28 mouse cellular contexts compared by ENCODE assay signal in the genomic region with DNA sequence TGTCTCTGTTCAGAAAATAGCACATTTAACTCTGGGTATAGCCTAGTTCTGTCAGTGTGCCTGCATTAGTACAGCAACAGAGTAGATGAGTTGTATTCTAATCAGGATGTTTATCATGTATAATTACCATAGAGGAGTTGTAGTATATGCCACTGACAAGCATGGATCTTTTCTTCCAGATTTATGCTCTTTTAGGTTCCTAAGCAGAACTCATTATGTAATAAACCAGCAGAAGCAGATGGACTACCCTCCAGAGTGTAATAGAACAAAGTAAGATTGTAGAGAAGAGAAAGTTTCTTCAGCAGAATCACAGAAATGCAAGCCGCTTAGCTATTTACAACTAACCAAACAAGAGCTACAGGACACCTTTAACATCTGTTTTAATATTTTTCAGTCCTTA.
A peak's percentile ranks its signal among the peaks of the same experiment; 100 is the strongest.
DNase-seq lines count a peak whose midpoint lies in the region; ATAC-seq lines count a peak whose summit lies in the region.
"Had no signal": no experiment of that assay in that cellular context is flagged by ENCODE, and none has a peak within 500 bp of the region (broad histone marks: within the 10 kb centered on the region; RNA-seq: fewer than 3 reads in every experiment).

No protein-coding gene starts in this region.

- H3K27ac ChIP-seq in neural tube, embryonic 15.5 days (replicated peaks): no peak overlapping the region
- H3K27ac ChIP-seq: embryonic facial prominence, embryonic 13.5 days; embryonic facial prominence, embryonic 15.5 days; forebrain, embryonic 10.5 days; forebrain, embryonic 12.5 days had no signal

- H3K27me3 ChIP-seq in neural tube, embryonic 15.5 days (replicated peaks): no peaks in the 10 kb centered on the region
- H3K27me3 ChIP-seq: CH12.LX; embryonic facial prominence, embryonic 13.5 days; embryonic facial prominence, embryonic 15.5 days; forebrain, embryonic 12.5 days; Patski had no signal

- peak; percentile 96 for ATAC-seq in frontal cortex, adult (ENCODE audit: low TSS enrichment)
- ATAC-seq in neural tube, embryonic 15.5 days (ENCODE audit: low FRiP score): no peak
- ATAC-seq: activated CD4-positive, CD25-positive, alpha-beta regulatory T cell, adult 4 months; CD4-positive, CD25-positive, alpha-beta regulatory T cell, adult 4 months; forebrain, embryonic 14.5 days; forebrain, embryonic 16.5 days; Patski had no signal

- DNase-seq in frontal cortex, postnatal 10 days (ENCODE audit: low spot score in 2 of 2): no peak
- peak; percentile 0 for DNase-seq in left cerebral cortex, adult 11 months (ENCODE audit: low spot score)
- DNase-seq in left cerebral cortex, postnatal 4 days: no peak
- DNase-seq: adrenal gland, adult 8-10 months; adrenal gland, postnatal 14 days; adrenal gland, postnatal 36 days; B cell, adult 2 months; cerebellum, adult 11 months; cerebellum, adult 18-20 months; cerebellum, adult 8-10 months; cerebellum, adult 9-11 months; cerebellum, postnatal 14 days; cerebellum, postnatal 36 days; embryo, embryonic 11 days had no signal

- WGBS in neural tube, embryonic 15.5 days: 91% methylated on average over 1 of the region's 1 CpGs

- intact Hi-C loops in left cerebral cortex, postnatal 4 days (cut with DNase I): no loop called here

- H3K4me1 ChIP-seq in neural tube, embryonic 15.5 days: no peaks in the 10 kb centered on the region
- H3K4me1 ChIP-seq: embryonic facial prominence, embryonic 13.5 days; embryonic facial prominence, embryonic 15.5 days; forebrain, embryonic 10.5 days; forebrain, embryonic 12.5 days had no signal

- H3K9me3 ChIP-seq in neural tube, embryonic 15.5 days (replicated peaks): no peaks in the 10 kb centered on the region
- H3K9me3 ChIP-seq: embryonic facial prominence, embryonic 13.5 days; embryonic facial prominence, embryonic 15.5 days; forebrain, embryonic 10.5 days; forebrain, embryonic 12.5 days had no signal

- no peak overlapping the region for H3K9ac ChIP-seq in neural tube, embryonic 15.5 days (replicated peaks)
- H3K9ac ChIP-seq: embryonic facial prominence, embryonic 13.5 days; embryonic facial prominence, embryonic 15.5 days; forebrain, embryonic 12.5 days had no signal

- H3K4me3 ChIP-seq in neural tube, embryonic 15.5 days (replicated peaks): no peak overlapping the region
- H3K4me3 ChIP-seq: embryonic facial prominence, embryonic 13.5 days; embryonic facial prominence, embryonic 15.5 days; erythroblast, embryonic 14.5 days; forebrain, embryonic 10.5 days; forebrain, embryonic 12.5 days had no signal

- H3K36me3 ChIP-seq in neural tube, embryonic 15.5 days: no peaks in the 10 kb centered on the region
- H3K36me3 ChIP-seq: embryonic facial prominence, embryonic 13.5 days; embryonic facial prominence, embryonic 15.5 days; forebrain, embryonic 10.5 days; forebrain, embryonic 12.5 days; G1E had no signal

- H3K4me2 ChIP-seq in neural tube, embryonic 15.5 days: no peak overlapping the region
- H3K4me2 ChIP-seq: embryonic facial prominence, embryonic 13.5 days; embryonic facial prominence, embryonic 15.5 days; forebrain, embryonic 12.5 days had no signal
